Mouse (Mus musculus): ENCODE measurements at regions not wholly inside any gene's neighbourhood (a gene's known extent, or its start where the extent isn't known, plus 50 kb on each side); places are given as distances from the start of the nearest gene placed in this dataset.

GRCm38 (mm10) chr3:120217710-120218109 lies 433.4 kb upstream of the Ptbp2 start:
- no peak for DNase-seq (ENCODE audit: low read depth, low spot score)

GRCm38 (mm10) chr3:120214616-120215250 lies 430.5 kb upstream of the Ptbp2 start:
- no peak for DNase-seq (ENCODE audit: low read depth, low spot score)

GRCm38 (mm10) chr3:120199403-120199802 lies 415.1 kb upstream of the Ptbp2 start:
- no peak for DNase-seq (ENCODE audit: low read depth, low spot score)

- DNase-seq (ENCODE audit: low read depth, low spot score) = no peak
Measured at GRCm38 (mm10) chr3:120194501-120194900, 410.2 kb upstream of the Ptbp2 start.

- DNase-seq (ENCODE audit: low read depth, low spot score) = peak; percentile 60
Measured at GRCm38 (mm10) chr3:120192439-120193326, 408.4 kb upstream of the Ptbp2 start.

- no peak for DNase-seq (ENCODE audit: low read depth, low spot score)
Measured at GRCm38 (mm10) chr3:120189606-120190005, 405.3 kb upstream of the Ptbp2 start.

GRCm38 (mm10) chr3:120180931-120181610 lies 396.8 kb upstream of the Ptbp2 start:
- no peak for DNase-seq (ENCODE audit: low read depth, low spot score)

GRCm38 (mm10) chr3:120175632-120176031 lies 391.4 kb upstream of the Ptbp2 start:
- DNase-seq (ENCODE audit: low read depth, low spot score) = no peak
